Mouse (Mus musculus): ENCODE results near the gene Kdr. TPM values are rescaled to one million over a fixed set of nuclear protein-coding genes. Genes with fewer than 3 reads are reported as not detected.

Kdr gene
- polyA plus RNA-seq, 1 experiment from 2014 or later = 22.8 TPM

- WGBS = 88% methylated on average over 3 of the region's 3 CpGs
- Histone ChIP-seq H3K4me1 (replicated peaks; ENCODE audit: control insufficient read depth, insufficient read depth, low read length) (no peaks in the 10 kb centered on the region), H3K4me3 (replicated peaks; ENCODE audit: low read length) (no peak overlapping the region), H3K9me3 (ENCODE audit: control insufficient read depth, low read length) (no peaks in the 10 kb centered on the region), H3K27ac (ENCODE audit: low read length) (no peak overlapping the region), H3K36me3 (ENCODE audit: control insufficient read depth, insufficient read depth) (no peaks in the 10 kb centered on the region), H3K4me2 (ENCODE audit: low read length) (no peak overlapping the region), H3K9ac (replicated peaks; ENCODE audit: low read depth, low read length) (no peak overlapping the region), H3K27me3 (replicated peaks; ENCODE audit: control insufficient read depth, insufficient read depth, low read length) (no peaks in the 10 kb centered on the region)
- ATAC-seq = no peak
These were observed 82.9 kb downstream of the Kdr start for GRCm38 (mm10) chr5:75895351-75895750.

- Histone ChIP-seq H3K36me3 (ENCODE audit: control insufficient read depth, insufficient read depth) (no peaks in the 10 kb centered on the region), H3K4me2 (ENCODE audit: low read length) (no peak overlapping the region), H3K4me1 (replicated peaks; ENCODE audit: control insufficient read depth, insufficient read depth, low read length) (no peaks in the 10 kb centered on the region), H3K4me3 (replicated peaks; ENCODE audit: low read length) (no peak overlapping the region), H3K9ac (replicated peaks; ENCODE audit: low read depth, low read length) (no peak overlapping the region), H3K27ac (ENCODE audit: low read length) (no peak overlapping the region), H3K9me3 (ENCODE audit: control insufficient read depth, low read length) (no peaks in the 10 kb centered on the region), H3K27me3 (replicated peaks; ENCODE audit: control insufficient read depth, insufficient read depth, low read length) (no peaks in the 10 kb centered on the region)
- WGBS = 28% methylated on average over 6 of the region's 6 CpGs
- ATAC-seq = no peak
These were observed 85.2 kb downstream of the Kdr start for GRCm38 (mm10) chr5:75892956-75893471.

Small RNAs within 50 kb of the gene (microRNA-seq; reads per million reads assigned to microRNA genes)
- gene Gm25374 = not detected

Other genes with a start within 250 kb of the Kdr start
- gene Srd5a3, start 161.8 kb upstream of the Kdr start, polyA plus RNA-seq (2015; fragmentation: Nextera tagmentation; extraction: Ambion mirVana) = 17.3 and 19.8 TPM in 2 replicates
- 40.3 and 45.9 TPM in 2 replicates for gene Tmem165, start 205.4 kb upstream of the Kdr start, polyA plus RNA-seq (2015; fragmentation: Nextera tagmentation; extraction: Ambion mirVana)